Mouse (Mus musculus) brain, embryonic 14.5 days (tissue): ENCODE measurements around the gene Ndufs3. TPM values are rescaled to one million over a fixed set of nuclear protein-coding genes. Genes with fewer than 3 reads are reported as not detected.

ENCODE experiments used
- DNase-seq: peaks from one replicate; pipeline ENCODE4 v3.0.0-alpha.2; 2011; ENCODE audit warnings: low read depth
- CTCF ChIP-seq: fragments of 200-500 bp; IDR thresholded peaks from 2 replicates; pipeline ENCODE4 v1.5.1; 2012; ENCODE audit warnings: inconsistent platforms, mild to moderate bottlenecking, moderate library complexity, borderline replicate concordance; ENCODE audit not compliant: insufficient read depth, insufficient read length; ENCODE audit errors: extremely low read depth
- POLR2A ChIP-seq: fragments of 200-500 bp; IDR thresholded peaks from 2 replicates; pipeline ENCODE4 v1.6.1; 2012; ENCODE audit warnings: mild to moderate bottlenecking, inconsistent platforms, borderline replicate concordance; ENCODE audit not compliant: poor library complexity, insufficient read depth, insufficient read length, severe bottlenecking; ENCODE audit errors: extremely low read depth
- polyA plus RNA-seq: library from polyadenylated mRNA; depleted of rRNA; stranded (reverse); fragments of >200 nt; gene quantifications from 2 replicates; pipeline ENCODE4 v1.2.3, GENCODE M21; 2012; rRNA removed

The Ndufs3 gene
- polyA plus RNA-seq, 1 experiment: 144 TPM

DNA sequence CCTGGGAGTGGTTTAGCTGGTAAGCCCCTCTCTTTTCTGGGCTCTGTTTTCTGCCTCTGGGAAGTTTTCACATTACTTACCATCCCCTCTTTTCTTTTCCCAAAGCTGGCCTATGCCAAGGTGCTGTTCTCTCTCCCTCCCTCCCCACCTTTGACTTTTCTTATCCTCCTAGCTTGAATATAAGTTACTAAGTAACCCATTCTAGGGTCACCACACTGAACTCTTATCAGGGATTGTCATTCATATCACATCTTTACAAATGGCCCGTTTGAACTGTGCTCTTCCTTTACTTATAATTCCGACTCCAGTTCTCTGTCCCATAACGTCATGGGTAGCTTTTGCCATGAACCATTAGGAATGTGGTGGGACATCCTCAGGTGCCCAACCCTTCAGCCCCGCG, 59.4 kb downstream of the Ndufs3 start:
- TF ChIP-seq POLR2A: no peak
- TF ChIP-seq CTCF: no peak

More for the DNA sequence above, 59.4 kb downstream of the Ndufs3 start:
- no peak for DNase-seq

Other genes starting within 250 kb of the Ndufs3 start
- 23.1 and 24.1 TPM in 2 replicates for gene Nup160, start 227.6 kb downstream of the Ndufs3 start, polyA plus RNA-seq
- 97.7 and 124 TPM in 2 replicates for gene Fnbp4, start 159.5 kb downstream of the Ndufs3 start, polyA plus RNA-seq
- 0.72 and 1.4 TPM in 2 replicates for gene Agbl2, start 122.1 kb downstream of the Ndufs3 start, polyA plus RNA-seq
- gene Mtch2, start 57.7 kb downstream of the Ndufs3 start, polyA plus RNA-seq: 145 and 167 TPM in 2 replicates
- gene C1qtnf4, start 19.0 kb downstream of the Ndufs3 start, polyA plus RNA-seq: 165 and 182 TPM in 2 replicates
- 42.3 and 44.8 TPM in 2 replicates for gene Kbtbd4, start 87 bp downstream of the Ndufs3 start, polyA plus RNA-seq
- 119 and 130 TPM in 2 replicates for gene Celf1, start 35.6 kb upstream of the Ndufs3 start, polyA plus RNA-seq
- 0.83 and 1.1 TPM in 2 replicates for gene Rapsn, start 130.8 kb upstream of the Ndufs3 start, polyA plus RNA-seq
- gene Psmc3, start 149.2 kb upstream of the Ndufs3 start, polyA plus RNA-seq: 159 and 160 TPM in 2 replicates
- 50.7 and 58.1 TPM in 2 replicates for gene Slc39a13, start 165.6 kb upstream of the Ndufs3 start, polyA plus RNA-seq
- 5.1 and 5.3 TPM in 2 replicates for gene Spi1, start 177.6 kb upstream of the Ndufs3 start, polyA plus RNA-seq
- 0.03 TPM in 1 of 2 replicates, not detected in the other for gene Mybpc3, start 213.3 kb upstream of the Ndufs3 start, polyA plus RNA-seq